Mouse (Mus musculus): ENCODE measurements around the gene Zglp1.

DNA sequence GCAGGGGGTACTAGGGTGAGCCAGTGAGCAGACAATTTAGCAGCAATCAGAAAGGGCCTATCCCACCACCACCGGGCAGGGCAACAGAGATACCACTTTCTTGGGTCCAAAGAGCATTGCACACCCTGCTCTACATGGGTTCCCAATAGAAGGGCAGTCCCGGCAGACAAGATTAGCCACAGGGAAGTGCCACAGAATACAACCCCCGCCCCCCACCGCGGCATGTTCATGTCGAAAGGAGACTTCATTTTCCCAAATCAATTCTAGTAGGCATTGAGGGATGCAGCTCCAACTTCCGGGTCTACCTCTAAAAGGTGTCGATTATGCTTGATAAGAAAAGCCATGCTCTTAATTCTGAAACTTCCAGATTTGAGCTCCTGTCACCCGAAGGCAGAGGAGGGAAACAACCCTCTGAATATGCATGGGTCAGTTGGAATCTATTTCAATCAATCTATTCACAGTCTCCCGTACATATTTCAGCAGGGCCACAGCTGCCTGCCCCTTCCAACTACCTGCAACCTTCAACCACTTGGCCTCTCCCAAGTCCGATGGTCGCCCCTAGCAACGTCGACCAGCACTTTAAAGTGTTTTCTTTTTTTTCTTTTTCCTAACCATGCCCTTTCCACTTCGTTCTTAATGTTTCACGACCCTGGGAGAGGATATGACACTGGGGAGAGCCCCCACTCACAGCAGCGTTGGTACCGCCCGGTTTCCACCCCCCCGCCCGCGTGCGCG, 24.2 kb upstream of the Zglp1 start:
- TF ChIP-seq CTCF (IDR thresholded peaks at IDR 0.05 in 2 of 3, conservative IDR thresholded peaks at IDR 0.05 in 1 of 3; ENCODE audit: control insufficient read depth in 1 of 3, insufficient read depth in 1 of 3, low read depth in 2 of 3, low read length in 3 of 3, poor library complexity in 1 of 3, severe bottlenecking in 1 of 3) (no peak), BHLHE40 (IDR thresholded peaks at IDR 0.05; ENCODE audit: borderline replicate concordance, low read depth, low read length) (no peak), POLR2A (IDR thresholded peaks at IDR 0.05; ENCODE audit: control insufficient read depth in 1 of 2, insufficient read depth in 1 of 2, low read depth in 1 of 2, low read length in 2 of 2, poor library complexity in 1 of 2) (no peak), MEF2A (IDR thresholded peaks at IDR 0.05; ENCODE audit: extremely low read depth, insufficient replicate concordance, low read depth, low read length, poor library complexity, severe bottlenecking) (no peak), ETS1 (IDR thresholded peaks at IDR 0.05; ENCODE audit: low read depth, low read length) (no peak)

All from MEL (cell line).